Mouse (Mus musculus) midbrain, embryonic 14.5 days (tissue): Measurements from ENCODE around the gene Nr5a2. TPM values are rescaled to one million over a fixed set of nuclear protein-coding genes. Genes with fewer than 3 reads are reported as not detected.

Experiments used
- ATAC-seq: fragments of 200-750 bp; cut with Nextera tagmentation; 2 replicates; pipeline ENCODE4 v1.8.0; 2017; ENCODE audit warnings: moderate number of reproducible peaks, moderate library complexity; ENCODE audit not compliant: low FRiP score, low TSS enrichment
- DNase-seq: peaks from one replicate; pipeline ENCODE4 v3.0.0-alpha.2; 2015
- H3K27ac ChIP-seq: fragments of 300-500 bp; sonication (generic); replicated peaks from 2 replicates; pipeline ENCODE4 v1.5.1; 2014; ENCODE audit warnings: mild to moderate bottlenecking, low read depth, low read length, moderate library complexity
- H3K27me3 ChIP-seq: fragments of 300-500 bp; sonication (generic); 2 replicates; pipeline ENCODE4 v1.6.1; 2014; ENCODE audit warnings: low read length, control low read depth, mixed read lengths; ENCODE audit not compliant: control insufficient read depth, insufficient read depth
- H3K36me3 ChIP-seq: fragments of 300-500 bp; sonication (generic); 2 replicates; pipeline ENCODE4 v1.6.1; 2014; ENCODE audit warnings: low read length, control low read depth; ENCODE audit not compliant: control insufficient read depth, insufficient read depth
- H3K4me1 ChIP-seq: fragments of 300-500 bp; sonication (generic); 2 replicates; pipeline ENCODE4 v1.6.1; 2014; ENCODE audit warnings: mild to moderate bottlenecking, antibody characterized with exemption, low read length, control low read depth; ENCODE audit not compliant: control insufficient read depth, insufficient read depth
- H3K4me2 ChIP-seq: fragments of 300-500 bp; sonication (generic); 2 replicates; pipeline ENCODE4 v1.6.1; 2014; ENCODE audit warnings: mild to moderate bottlenecking, low read length, moderate library complexity
- H3K4me3 ChIP-seq: fragments of 300-500 bp; sonication (generic); replicated peaks from 2 replicates; pipeline ENCODE4 v1.5.1; 2014; ENCODE audit warnings: low read depth, low read length
- H3K9ac ChIP-seq: fragments of 300-500 bp; sonication (generic); replicated peaks from 2 replicates; pipeline ENCODE4 v1.6.1; 2014; ENCODE audit warnings: mild to moderate bottlenecking, low read length, moderate library complexity
- H3K9me3 ChIP-seq: fragments of 300-500 bp; sonication (generic); 2 replicates; pipeline ENCODE4 v1.6.1; 2016; ENCODE audit warnings: low read length, control low read depth, mixed read lengths; ENCODE audit not compliant: control insufficient read depth
- WGBS: fragments of 180-500 bp; shearing (Covaris S2); extraction: QIAGEN DNeasy Blood & Tissue Kit; methylation state at CpG from one replicate; pipeline ENCODE4 v1.1.7; 2014; 5-methylcytosine and 5-hydroxymethylcytosine counted together
- polyA plus RNA-seq: library from polyadenylated mRNA; unstranded; fragments of >200 nt; fragmentation: Nextera tagmentation; extraction: Ambion mirVana; gene quantifications from 2 replicates; pipeline ENCODE4 v1.2.1, GENCODE M21; 2014

Gene Nr5a2
- polyA plus RNA-seq = 1.6 and 1.7 TPM in 2 replicates

- Histone ChIP-seq H3K4me3 (no peak within 1 kb of the TSS), H3K9me3 (no peaks in the 10 kb centered on the region), H3K27ac (no peak within 1 kb of the TSS), H3K36me3 (no peaks in the 10 kb centered on the region), H3K27me3 (peaks cover 20% of the 10 kb centered on the region), H3K4me1 (no peaks in the 10 kb centered on the region), H3K9ac (no peak within 1 kb of the TSS), H3K4me2 (no peak within 1 kb of the TSS)
- no peak for ATAC-seq
- DNase-seq = no peak
- 75% methylated on average over 4 of the region's 4 CpGs for WGBS
Measured at GRCm38 (mm10) chr1:136960428-136961012, at the start of gene Nr5a2. TSS of gene Nr5a2 (minus strand) at chr1:136960448.

GRCm38 (mm10) chr1:137008726-137009239 lies 48.5 kb upstream of the Nr5a2 start:
- Histone ChIP-seq H3K9ac (no peak overlapping the region), H3K4me1 (no peaks in the 10 kb centered on the region), H3K27me3 (no peaks in the 10 kb centered on the region), H3K36me3 (no peaks in the 10 kb centered on the region), H3K27ac (no peak overlapping the region), H3K4me2 (no peak overlapping the region), H3K4me3 (no peak overlapping the region), H3K9me3 (no peaks in the 10 kb centered on the region)
- 79% methylated on average over 6 of the region's 6 CpGs for WGBS
- no peak for ATAC-seq
- DNase-seq = no peak

GRCm38 (mm10) chr1:137003816-137004215 lies 43.6 kb upstream of the Nr5a2 start:
- no peak overlapping the region for H3K9ac ChIP-seq

GRCm38 (mm10) chr1:137003144-137003543 lies 42.9 kb upstream of the Nr5a2 start:
- no peak for ATAC-seq
- no peaks in the 10 kb centered on the region for H3K4me1 ChIP-seq
- WGBS = 94% methylated on average over 1 of the region's 1 CpGs
- no peak overlapping the region for H3K4me2 ChIP-seq
- H3K27me3 ChIP-seq = no peaks in the 10 kb centered on the region
- no peak overlapping the region for H3K27ac ChIP-seq
- H3K4me3 ChIP-seq = no peak overlapping the region
- H3K36me3 ChIP-seq = no peaks in the 10 kb centered on the region
- no peaks in the 10 kb centered on the region for H3K9me3 ChIP-seq
- DNase-seq = no peak
- no peak overlapping the region for H3K9ac ChIP-seq

More at GRCm38 (mm10) chr1:137003816-137004215, 43.6 kb upstream of the Nr5a2 start:
- H3K36me3 ChIP-seq = no peaks in the 10 kb centered on the region
- no peak overlapping the region for H3K4me3 ChIP-seq
- H3K4me2 ChIP-seq = no peak overlapping the region
- WGBS = 97% methylated on average over 1 of the region's 1 CpGs
- no peaks in the 10 kb centered on the region for H3K27me3 ChIP-seq
- no peak for DNase-seq
- H3K4me1 ChIP-seq = no peaks in the 10 kb centered on the region
- ATAC-seq = no peak
- H3K9me3 ChIP-seq = no peaks in the 10 kb centered on the region
- H3K27ac ChIP-seq = no peak overlapping the region

- DNase-seq (no peak), ATAC-seq (no peak)
- Histone ChIP-seq H3K36me3 (no peaks in the 10 kb centered on the region), H3K4me2 (no peak overlapping the region), H3K4me1 (no peaks in the 10 kb centered on the region), H3K9ac (no peak overlapping the region), H3K4me3 (no peak overlapping the region), H3K9me3 (no peaks in the 10 kb centered on the region), H3K27ac (no peak overlapping the region), H3K27me3 (no peaks in the 10 kb centered on the region)
- 87% methylated on average over 8 of the region's 8 CpGs for WGBS
Measured at GRCm38 (mm10) chr1:136991762-136992352, 31.6 kb upstream of the Nr5a2 start.

GRCm38 (mm10) chr1:136980253-136980893 lies 20.1 kb upstream of the Nr5a2 start:
- WGBS = 87% methylated on average over 5 of the region's 5 CpGs
- H3K4me1 ChIP-seq = no peaks in the 10 kb centered on the region

GRCm38 (mm10) chr1:136977867-136978266 lies 17.6 kb upstream of the Nr5a2 start:
- no peak overlapping the region for H3K27ac ChIP-seq
- no peaks in the 10 kb centered on the region for H3K27me3 ChIP-seq
- no peaks in the 10 kb centered on the region for H3K36me3 ChIP-seq
- no peaks in the 10 kb centered on the region for H3K4me1 ChIP-seq
- no peaks in the 10 kb centered on the region for H3K9me3 ChIP-seq
- ATAC-seq (no peak), DNase-seq (no peak)
- WGBS = 84% methylated on average over 3 of the region's 3 CpGs
- no peak overlapping the region for H3K9ac ChIP-seq
- no peak overlapping the region for H3K4me2 ChIP-seq
- H3K4me3 ChIP-seq = no peak overlapping the region

More at GRCm38 (mm10) chr1:136980253-136980893, 20.1 kb upstream of the Nr5a2 start:
- Histone ChIP-seq H3K27me3 (no peaks in the 10 kb centered on the region), H3K27ac (no peak overlapping the region), H3K9me3 (no peaks in the 10 kb centered on the region), H3K36me3 (no peaks in the 10 kb centered on the region), H3K4me3 (no peak overlapping the region), H3K4me2 (no peak overlapping the region), H3K9ac (no peak overlapping the region)
- DNase-seq = no peak
- ATAC-seq = no peak

GRCm38 (mm10) chr1:136974040-136974439 lies 13.8 kb upstream of the Nr5a2 start:
- no peak overlapping the region for H3K4me3 ChIP-seq
- DNase-seq (no peak), ATAC-seq (no peak)
- no peaks in the 10 kb centered on the region for H3K9me3 ChIP-seq
- no peak overlapping the region for H3K27ac ChIP-seq
- no peak overlapping the region for H3K4me2 ChIP-seq
- H3K27me3 ChIP-seq = no peaks in the 10 kb centered on the region
- H3K9ac ChIP-seq = no peak overlapping the region
- no peaks in the 10 kb centered on the region for H3K36me3 ChIP-seq
- WGBS = 86% methylated on average over 3 of the region's 3 CpGs
- no peaks in the 10 kb centered on the region for H3K4me1 ChIP-seq
